9 mouse cellular contexts compared by ENCODE assay signal in the genomic region with DNA sequence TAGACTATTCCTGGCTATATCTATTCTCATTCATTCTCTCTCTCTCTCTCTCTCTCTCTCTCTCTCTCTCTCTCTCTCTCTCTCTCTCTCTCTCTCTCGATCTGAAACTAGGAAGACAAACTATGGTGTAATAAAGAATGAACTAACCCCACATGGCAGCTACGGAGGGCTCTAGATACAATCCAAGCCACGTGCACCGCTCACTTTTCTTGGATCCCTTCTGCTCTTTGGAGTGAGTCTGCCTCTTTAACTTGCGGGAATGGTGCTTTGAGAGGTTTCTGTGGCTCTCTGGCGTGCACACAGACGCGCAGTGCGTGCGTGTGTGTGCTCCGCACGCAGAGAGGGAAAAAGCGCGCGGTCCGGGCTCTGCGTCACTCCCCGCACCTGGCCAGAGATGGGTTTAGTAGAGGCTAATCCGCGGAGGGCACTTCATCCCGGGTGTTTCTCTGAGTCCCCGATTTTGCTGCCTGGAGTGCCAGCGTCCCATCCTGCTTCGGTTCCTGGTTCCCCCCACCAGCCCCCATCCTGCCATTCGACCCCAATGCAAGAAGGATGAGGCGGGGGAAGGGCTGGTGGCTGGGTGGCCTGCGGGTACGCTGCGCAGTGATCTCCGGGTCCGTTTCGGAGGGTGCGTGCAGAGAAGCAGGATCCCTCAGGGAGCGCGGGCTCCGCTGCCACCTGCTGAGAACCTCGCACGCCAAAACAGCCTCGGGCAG. TPM values are rescaled to one million over a fixed set of nuclear protein-coding genes. Genes with fewer than 3 reads are reported as not detected.
DNase-seq lines count a peak whose midpoint lies in the region; ATAC-seq and TF ChIP-seq lines count a peak whose summit lies in the region.
"Had no signal": no experiment of that assay in that cellular context is flagged by ENCODE, and none has a peak within 500 bp of the region (broad histone marks: within the 10 kb centered on the region; RNA-seq: fewer than 3 reads in every experiment).

No protein-coding gene starts in this region.

- WGBS in embryonic facial prominence, embryonic 12.5 days, result 1% methylated on average over 39 of the region's 39 CpGs
- 7% methylated on average over 39 of the region's 39 CpGs for WGBS in liver, adult 2 months
- under 1% methylated on average over 39 of the region's 39 CpGs for WGBS in neural tube, embryonic 15.5 days

- peaks cover 0 to 18% of the 10 kb centered on the region in 2 experiments for H3K36me3 ChIP-seq in CH12.LX (replicated peaks in 1 of 2; ENCODE audit: control insufficient read depth in 1 of 2, insufficient read depth in 1 of 2, low read length in 1 of 2)
- H3K36me3 ChIP-seq in embryonic facial prominence, embryonic 12.5 days, result no peaks in the 10 kb centered on the region
- H3K36me3 ChIP-seq in liver, adult 2 months (ENCODE audit: control insufficient read depth, insufficient read depth, low read length), result no peaks in the 10 kb centered on the region
- H3K36me3 ChIP-seq in neural tube, embryonic 15.5 days, result no peaks in the 10 kb centered on the region

- TF ChIP-seq CTCF in CH12.LX (conservative IDR thresholded peaks at IDR 0.05 in 1 of 2, IDR thresholded peaks at IDR 0.05 in 1 of 2; ENCODE audit: low read depth in 2 of 2, low read length in 2 of 2), result no peak
- no peak for TF ChIP-seq CTCF in liver, adult 2 months (IDR thresholded peaks at IDR 0.05; ENCODE audit: low read depth, low read length)

- no peak for ATAC-seq in embryonic facial prominence, embryonic 12.5 days (ENCODE audit: insufficient number of reproducible peaks, insufficient read depth, low FRiP score, low TSS enrichment)
- ATAC-seq in neural tube, embryonic 15.5 days (ENCODE audit: low FRiP score), result peak; percentile 84
- no peak for ATAC-seq in activated CD4-positive, CD25-positive, alpha-beta regulatory T cell, adult 4 months

- no peak for TF ChIP-seq RAD21 in CH12.LX (IDR thresholded peaks at IDR 0.05; ENCODE audit: low read depth, low read length)

- H3K27ac ChIP-seq in CH12.LX (ENCODE audit: insufficient read depth, low read depth), result no peak overlapping the region; the same call in 1 of the 2 replicates
- H3K27ac ChIP-seq in embryonic facial prominence, embryonic 12.5 days, result no peak overlapping the region
- H3K27ac ChIP-seq in liver, adult 2 months (replicated peaks; ENCODE audit: insufficient read depth, low read depth, low read length), result no peak overlapping the region
- H3K27ac ChIP-seq in neural tube, embryonic 15.5 days (replicated peaks), result peak overlapping the region; percentile 64; the same call in 1 of the 2 replicates

- peak overlapping the region; percentile 42 for H3K4me2 ChIP-seq in CH12.LX (ENCODE audit: insufficient read depth, low read depth, poor library complexity, severe bottlenecking)
- peak overlapping the region; percentile 100 for H3K4me2 ChIP-seq in embryonic facial prominence, embryonic 12.5 days (replicated peaks)
- peak overlapping the region; percentile 98 for H3K4me2 ChIP-seq in neural tube, embryonic 15.5 days

- dilution Hi-C loops in CH12.LX (cut with MboI; ENCODE audit: extremely low pct_ligation_motif_present, extremely low pct_unique_long_range_greater_than_20kb, low sequenced_read_pairs), result no loop called here

- H3K9ac ChIP-seq in CH12.LX (ENCODE audit: insufficient read depth, low read depth), result peak overlapping the region; percentile 68
- H3K9ac ChIP-seq in embryonic facial prominence, embryonic 12.5 days, result peak overlapping the region; percentile 57
- H3K9ac ChIP-seq in liver, adult 2 months (ENCODE audit: low read depth, low read length), result peak overlapping the region; percentile 24
- H3K9ac ChIP-seq in neural tube, embryonic 15.5 days (replicated peaks), result peak overlapping the region; percentile 58

- peak; percentile 70 for DNase-seq in cerebellum, adult 11 months
- DNase-seq in cerebellum, adult 11-12 months, result no peak
- DNase-seq in CH12.LX (ENCODE audit: extremely low read depth), result no peak
- DNase-seq in induced T-regulatory cell, adult 2 months (ENCODE audit: low read depth), result peak; percentile 58
- no peak for DNase-seq in liver, adult 2 months (ENCODE audit: extremely low read depth, low read depth, low spot score)

- in situ Hi-C loops in CH12.LX (cut with MboI; ENCODE audit: low pct_ligation_motif_present, low pct_unique_long_range_greater_than_20kb, low sequenced_read_pairs), result no loop called here

- peaks cover 12 to 62% of the 10 kb centered on the region in 2 experiments for H3K4me1 ChIP-seq in CH12.LX (ENCODE audit: control insufficient read depth in 1 of 2, insufficient read depth in 2 of 2)
- peaks cover 11% of the 10 kb centered on the region; the same call in 1 of the 2 replicates for H3K4me1 ChIP-seq in embryonic facial prominence, embryonic 12.5 days
- H3K4me1 ChIP-seq in liver, adult 2 months (ENCODE audit: control insufficient read depth, insufficient read depth, low read length), result 0 out of 2 replicates have a peak, but pooled peaks cover 2% of the 10 kb centered on the region
- peaks cover 29% of the 10 kb centered on the region for H3K4me1 ChIP-seq in neural tube, embryonic 15.5 days

- no peak for TF ChIP-seq EP300 in CH12.LX (IDR thresholded peaks at IDR 0.05; ENCODE audit: low read length)

- H3K79me2 ChIP-seq in CH12.LX (replicated peaks; ENCODE audit: control insufficient read depth, extremely low read depth, insufficient read depth, poor library complexity, severe bottlenecking), result peaks cover 4% of the 10 kb centered on the region
- H3K79me2 ChIP-seq in liver, adult 2 months (ENCODE audit: control insufficient read depth, insufficient read depth, low read length), result no peaks in the 10 kb centered on the region

- H3K27me3 ChIP-seq in CH12.LX (replicated peaks), result peaks cover 2% of the 10 kb centered on the region
- H3K27me3 ChIP-seq in embryonic facial prominence, embryonic 12.5 days, result peaks cover 52% of the 10 kb centered on the region
- H3K27me3 ChIP-seq in liver, adult 2 months (ENCODE audit: control insufficient read depth, insufficient read depth, low read length), result peaks cover 6% of the 10 kb centered on the region; the same call in 1 of the 2 replicates
- peaks cover 26% of the 10 kb centered on the region for H3K27me3 ChIP-seq in neural tube, embryonic 15.5 days (replicated peaks)
- H3K27me3 ChIP-seq: Patski had no signal

- peak overlapping the region; percentile 79 to 93 (median 92) for H3K4me3 ChIP-seq in CH12.LX (replicated peaks in 1 of 3; ENCODE audit: low read depth in 2 of 3, low read length in 2 of 3, poor library complexity in 1 of 3)
- H3K4me3 ChIP-seq in embryonic facial prominence, embryonic 12.5 days, result peak overlapping the region; percentile 58
- H3K4me3 ChIP-seq in liver, adult 2 months (ENCODE audit: insufficient read depth, low read depth, low read length), result peak overlapping the region; percentile 75; the same call in 1 of the 2 replicates
- peak overlapping the region; percentile 73 for H3K4me3 ChIP-seq in neural tube, embryonic 15.5 days (replicated peaks)

- no peak for TF ChIP-seq POLR2A in CH12.LX (IDR thresholded peaks at IDR 0.05; ENCODE audit: low read depth, low read length)
- no peak for TF ChIP-seq POLR2A in liver, adult 2 months (IDR thresholded peaks at IDR 0.05; ENCODE audit: extremely low read depth, insufficient read depth, low read length)

- H3K9me3 ChIP-seq in CH12.LX (replicated peaks; ENCODE audit: low read length), result no peaks in the 10 kb centered on the region
- no peaks in the 10 kb centered on the region for H3K9me3 ChIP-seq in embryonic facial prominence, embryonic 12.5 days
- no peaks in the 10 kb centered on the region for H3K9me3 ChIP-seq in neural tube, embryonic 15.5 days (replicated peaks)

TF ChIP-seq in CH12.LX, 34 proteins besides CTCF, POLR2A, EP300 and RAD21:
- TF ChIP-seq ZMIZ1 (IDR thresholded peaks at IDR 0.05; ENCODE audit: low read depth, low read length) (0 out of 2 replicates have a peak, but pooled peaks have one; percentile 7), IRF4 (IDR thresholded peaks at IDR 0.05; ENCODE audit: low read depth, low read length) (no peak), CHD1 (IDR thresholded peaks at IDR 0.05; ENCODE audit: low read depth, low read length) (no peak), NRF1 (IDR thresholded peaks at IDR 0.05; ENCODE audit: low read depth, low read length) (no peak), NELFE (IDR thresholded peaks at IDR 0.05; ENCODE audit: low read depth, low read length) (0 out of 2 replicates have a peak, but pooled peaks have one; percentile 14), ZKSCAN1 (IDR thresholded peaks at IDR 0.05; ENCODE audit: borderline replicate concordance, low read depth, low read length) (no peak), JUN (IDR thresholded peaks at IDR 0.05; ENCODE audit: insufficient read depth, low read depth, low read length) (no peak)

RNA-seq across cellular contexts. Expression of gene Tbc1d1, which starts 3.1 kb away (rescaled TPM):
- total RNA-seq in CH12.LX (2012; rRNA removed) (24.2 and 26.0 TPM in 2 replicates), CH12.LX (2014; rRNA removed) (38.2 and 38.6 TPM in 2 replicates)
- polyA plus RNA-seq in CH12.LX (2012; ENCODE audit: insufficient read length, low read depth), result 31.9 and 32.0 TPM in 2 replicates
- 29.5 and 32.4 TPM in 2 replicates for polyA plus RNA-seq in embryonic facial prominence, embryonic 12.5 days (2016; fragmentation: Nextera tagmentation; extraction: Ambion mirVana)
- 8.1 and 8.5 TPM in 2 replicates for total RNA-seq in liver, adult 2 months (2014; rRNA removed)
- 1.6 and 2.2 TPM in 2 replicates for polyA plus RNA-seq in liver, adult 2 months (2012; rRNA removed)
- polyA plus RNA-seq in neural tube, embryonic 15.5 days (2015; fragmentation: Nextera tagmentation; extraction: Ambion mirVana), result 13.5 and 17.0 TPM in 2 replicates
- polyA plus RNA-seq in activated CD4-positive, CD25-positive, alpha-beta regulatory T cell, adult 4 months (2017; shearing (Covaris generic)), result 10 to 100 TPM; 36.6 to 37.7 TPM

Comparison
In these comparisons a context has a peak if more than half of its experiments do, and no peak if none do; other contexts are left out.
1. DNase-seq: peak in cerebellum, adult 11 months (single experiment) and induced T-regulatory cell, adult 2 months (single experiment); none in cerebellum, adult 11-12 months (single experiment), CH12.LX (single experiment) and liver, adult 2 months (single experiment).
2. H3K4me2 ChIP-seq: peak in every context shown above with its lines; median percentile 100 in embryonic facial prominence, embryonic 12.5 days; 98 in neural tube, embryonic 15.5 days; 42 in CH12.LX.
3. Peak in every context shown above with its lines, with median percentiles within 50 percentile points of each other: H3K4me3 ChIP-seq and H3K9ac ChIP-seq.